Mouse (Mus musculus): ENCODE results near the gene Ankfy1. TPM values are rescaled to one million over a fixed set of nuclear protein-coding genes. Genes with fewer than 3 reads are reported as not detected.
"Not testable (repeated sequence)": the region's sequence is repeated elsewhere in the genome, so short reads cannot be mapped to it uniquely, and the experiment has no call there.

Gene Ankfy1
- polyA plus RNA-seq, 1 experiment from 2014 or later: 21.3 TPM

- no peak overlapping the region for H3K9ac ChIP-seq
- H3K27me3 ChIP-seq: no peaks in the 10 kb centered on the region
- H3K4me3 ChIP-seq: no peak overlapping the region
- H3K4me2 ChIP-seq: no peak overlapping the region
- no peak overlapping the region for H3K27ac ChIP-seq
- no peaks in the 10 kb centered on the region for H3K9me3 ChIP-seq (replicated peaks)
- ATAC-seq: no peak
- H3K36me3 ChIP-seq (ENCODE audit: poor library complexity, severe bottlenecking): peaks cover 37% of the 10 kb centered on the region
- H3K4me1 ChIP-seq: no peaks in the 10 kb centered on the region
Observed at GRCm38 (mm10) chr11:72726023-72726422, 36.2 kb downstream of the Ankfy1 start.

- H3K9me3 ChIP-seq (replicated peaks): no peaks in the 10 kb centered on the region
- no peak for ATAC-seq
- no peaks in the 10 kb centered on the region for H3K4me1 ChIP-seq
Observed at GRCm38 (mm10) chr11:72733736-72734135, 43.9 kb downstream of the Ankfy1 start.

GRCm38 (mm10) chr11:72734840-72735518, 45.2 kb downstream of the Ankfy1 start:
- no peaks in the 10 kb centered on the region for H3K27me3 ChIP-seq
- no peak overlapping the region for H3K4me2 ChIP-seq
- no peak overlapping the region for H3K4me3 ChIP-seq
- WGBS: 84% methylated on average over 4 of the region's 4 CpGs
- H3K9ac ChIP-seq: no peak overlapping the region
- no peak overlapping the region; the same call in 1 of the 2 replicates for H3K27ac ChIP-seq
- H3K9me3 ChIP-seq (replicated peaks): no peaks in the 10 kb centered on the region
- peaks cover 63% of the 10 kb centered on the region for H3K36me3 ChIP-seq (ENCODE audit: poor library complexity, severe bottlenecking)
- ATAC-seq: no peak
- H3K4me1 ChIP-seq: no peaks in the 10 kb centered on the region

More at GRCm38 (mm10) chr11:72733736-72734135, 43.9 kb downstream of the Ankfy1 start:
- no peak overlapping the region for H3K4me3 ChIP-seq
- no peaks in the 10 kb centered on the region for H3K27me3 ChIP-seq
- WGBS: 90% methylated on average over 3 of the region's 3 CpGs
- H3K9ac ChIP-seq: no peak overlapping the region
- no peak overlapping the region for H3K27ac ChIP-seq
- no peak overlapping the region for H3K4me2 ChIP-seq
- peaks cover 68% of the 10 kb centered on the region for H3K36me3 ChIP-seq (ENCODE audit: poor library complexity, severe bottlenecking)

DNA sequence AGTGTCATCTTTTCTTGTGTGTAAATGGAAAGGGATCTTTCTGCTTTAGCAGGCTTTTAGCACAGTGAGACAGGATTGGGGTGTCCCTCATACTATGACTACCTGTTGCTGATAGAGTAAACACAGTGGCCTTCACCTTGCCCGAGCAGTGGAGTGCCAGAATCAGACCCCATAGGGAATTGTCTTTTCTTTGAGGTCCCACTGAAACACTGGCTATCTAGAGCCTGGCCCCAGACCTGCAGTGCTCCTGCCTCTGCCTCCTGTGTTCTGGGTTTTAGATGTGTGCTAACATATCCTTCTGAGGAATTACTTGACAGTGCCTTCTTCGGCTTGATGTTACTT, 45.7 kb downstream of the Ankfy1 start:
- H3K4me3 ChIP-seq: no peak overlapping the region
- no peaks in the 10 kb centered on the region for H3K27me3 ChIP-seq
- H3K4me2 ChIP-seq: no peak overlapping the region
- no peak overlapping the region; the same call in 1 of the 2 replicates for H3K27ac ChIP-seq
- ATAC-seq: no peak
- H3K36me3 ChIP-seq (ENCODE audit: poor library complexity, severe bottlenecking): peaks cover 63% of the 10 kb centered on the region
- no peaks in the 10 kb centered on the region for H3K9me3 ChIP-seq (replicated peaks)
- 76% methylated on average over 2 of the region's 2 CpGs for WGBS
- no peak overlapping the region for H3K9ac ChIP-seq
- H3K4me1 ChIP-seq: no peaks in the 10 kb centered on the region

- ATAC-seq: no peak
- Histone ChIP-seq H3K27ac (no peak overlapping the region), H3K9me3 (replicated peaks) (no peaks in the 10 kb centered on the region), H3K9ac (no peak overlapping the region), H3K27me3 (no peaks in the 10 kb centered on the region), H3K36me3 (ENCODE audit: poor library complexity, severe bottlenecking) (peaks cover 61% of the 10 kb centered on the region), H3K4me1 (no peaks in the 10 kb centered on the region), H3K4me3 (no peak overlapping the region), H3K4me2 (no peak overlapping the region)
- WGBS: 68% methylated on average over 1 of the region's 1 CpGs
Observed at GRCm38 (mm10) chr11:72736320-72736719, 46.5 kb downstream of the Ankfy1 start.

GRCm38 (mm10) chr11:72737517-72737916, 47.7 kb downstream of the Ankfy1 start:
- not testable (repeated sequence) for ATAC-seq; H3K4me2 ChIP-seq; H3K9me3 ChIP-seq (replicated peaks); H3K4me1 ChIP-seq; H3K27me3 ChIP-seq; H3K27ac ChIP-seq; H3K4me3 ChIP-seq; H3K9ac ChIP-seq
- 90% methylated on average over 5 of the region's 5 CpGs for WGBS
- peaks cover 53% of the 10 kb centered on the region for H3K36me3 ChIP-seq (ENCODE audit: poor library complexity, severe bottlenecking)

- Histone ChIP-seq H3K9ac (no peak overlapping the region), H3K4me2 (no peak overlapping the region), H3K36me3 (ENCODE audit: poor library complexity, severe bottlenecking) (peaks cover 51% of the 10 kb centered on the region), H3K4me3 (no peak overlapping the region), H3K4me1 (no peaks in the 10 kb centered on the region), H3K9me3 (replicated peaks) (no peaks in the 10 kb centered on the region), H3K27me3 (no peaks in the 10 kb centered on the region), H3K27ac (no peak overlapping the region)
- 95% methylated on average over 1 of the region's 1 CpGs for WGBS
- no peak for ATAC-seq
Observed at GRCm38 (mm10) chr11:72739048-72739447, 49.2 kb downstream of the Ankfy1 start.

DNA sequence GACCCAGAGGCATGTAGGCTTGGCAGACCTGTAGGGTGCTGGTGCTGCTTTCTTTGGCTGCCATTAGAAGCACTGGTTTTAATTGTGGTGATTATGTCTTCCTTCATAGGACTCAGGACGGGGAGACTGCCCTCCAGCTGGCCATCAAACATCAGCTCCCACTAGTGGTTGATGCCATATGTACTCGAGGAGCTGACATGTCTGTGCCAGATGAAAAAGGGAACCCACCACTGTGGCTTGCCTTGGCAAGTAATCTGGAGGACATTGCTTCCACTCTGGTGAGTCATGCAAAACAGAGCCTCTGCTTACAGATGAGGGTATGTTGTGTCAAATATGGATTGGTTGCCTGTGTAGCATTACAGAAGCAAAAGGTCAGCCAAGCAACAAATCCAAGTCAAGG, 62.1 kb downstream of the Ankfy1 start:
- H3K36me3 ChIP-seq (ENCODE audit: poor library complexity, severe bottlenecking): peaks cover 98% of the 10 kb centered on the region

GRCm38 (mm10) chr11:72758316-72758715, 68.5 kb downstream of the Ankfy1 start:
- Histone ChIP-seq H3K9me3 (replicated peaks) (no peaks in the 10 kb centered on the region), H3K27ac (no peak overlapping the region), H3K4me3 (no peak overlapping the region), H3K36me3 (ENCODE audit: poor library complexity, severe bottlenecking) (peaks cover 98% of the 10 kb centered on the region), H3K9ac (no peak overlapping the region), H3K4me1 (no peaks in the 10 kb centered on the region), H3K4me2 (no peak overlapping the region), H3K27me3 (no peaks in the 10 kb centered on the region)
- 95% methylated on average over 5 of the region's 5 CpGs for WGBS
- no peak for ATAC-seq

More for the DNA sequence above, 62.1 kb downstream of the Ankfy1 start:
- 48% methylated on average over 2 of the region's 2 CpGs for WGBS
- Histone ChIP-seq H3K27me3 (no peaks in the 10 kb centered on the region), H3K4me2 (no peak overlapping the region), H3K4me1 (no peaks in the 10 kb centered on the region), H3K27ac (no peak overlapping the region), H3K9ac (no peak overlapping the region), H3K9me3 (replicated peaks) (no peaks in the 10 kb centered on the region), H3K4me3 (no peak overlapping the region)
- ATAC-seq: no peak

GRCm38 (mm10) chr11:72759581-72759980, 69.8 kb downstream of the Ankfy1 start:
- Histone ChIP-seq H3K9ac (no peak overlapping the region), H3K4me2 (no peak overlapping the region), H3K9me3 (replicated peaks) (no peaks in the 10 kb centered on the region), H3K4me1 (no peaks in the 10 kb centered on the region), H3K27me3 (no peaks in the 10 kb centered on the region), H3K4me3 (no peak overlapping the region), H3K36me3 (ENCODE audit: poor library complexity, severe bottlenecking) (peaks cover 98% of the 10 kb centered on the region), H3K27ac (no peak overlapping the region)
- 97% methylated on average over 6 of the region's 6 CpGs for WGBS
- ATAC-seq: no peak

GRCm38 (mm10) chr11:72760781-72761180, 71.0 kb downstream of the Ankfy1 start:
- Histone ChIP-seq H3K4me1 (no peaks in the 10 kb centered on the region), H3K36me3 (ENCODE audit: poor library complexity, severe bottlenecking) (peaks cover 89% of the 10 kb centered on the region), H3K4me3 (no peak overlapping the region), H3K27ac (no peak overlapping the region), H3K4me2 (no peak overlapping the region), H3K9me3 (replicated peaks) (no peaks in the 10 kb centered on the region), H3K9ac (no peak overlapping the region), H3K27me3 (no peaks in the 10 kb centered on the region)
- 85% methylated on average over 1 of the region's 1 CpGs for WGBS
- ATAC-seq: no peak

GRCm38 (mm10) chr11:72764270-72764669, 74.5 kb downstream of the Ankfy1 start:
- H3K36me3 ChIP-seq (ENCODE audit: poor library complexity, severe bottlenecking): peaks cover 77% of the 10 kb centered on the region

GRCm38 (mm10) chr11:72767716-72768115, 77.9 kb downstream of the Ankfy1 start:
- H3K36me3 ChIP-seq (ENCODE audit: poor library complexity, severe bottlenecking): peaks cover 57% of the 10 kb centered on the region
- no peak overlapping the region for H3K4me2 ChIP-seq
- H3K27me3 ChIP-seq: no peaks in the 10 kb centered on the region
- no peak overlapping the region for H3K9ac ChIP-seq
- no peaks in the 10 kb centered on the region for H3K4me1 ChIP-seq
- H3K9me3 ChIP-seq (replicated peaks): no peaks in the 10 kb centered on the region
- no peak overlapping the region for H3K27ac ChIP-seq
- no peak for ATAC-seq
- no peak overlapping the region for H3K4me3 ChIP-seq
- WGBS: 92% methylated on average over 8 of the region's 8 CpGs

More at GRCm38 (mm10) chr11:72764270-72764669, 74.5 kb downstream of the Ankfy1 start:
- H3K27ac ChIP-seq: no peak overlapping the region
- no peaks in the 10 kb centered on the region for H3K9me3 ChIP-seq (replicated peaks)
- H3K27me3 ChIP-seq: no peaks in the 10 kb centered on the region
- ATAC-seq: no peak
- H3K4me3 ChIP-seq: no peak overlapping the region
- WGBS: 86% methylated on average over 4 of the region's 4 CpGs
- H3K9ac ChIP-seq: no peak overlapping the region
- H3K4me2 ChIP-seq: no peak overlapping the region
- H3K4me1 ChIP-seq: no peaks in the 10 kb centered on the region
